Mouse (Mus musculus): ENCODE measurements around the gene Nbas.

GRCm38 (mm10) chr12:13563646-13564289 is 294.8 kb downstream of the Nbas start:
- TF ChIP-seq CTCF (IDR thresholded peaks at IDR 0.05; ENCODE audit: borderline replicate concordance, insufficient read depth, low read length) (no peak), POLR2A (IDR thresholded peaks at IDR 0.05; ENCODE audit: low read depth, low read length) (no peak)
